Mouse (Mus musculus): ENCODE measurements around the gene Ensa.
"Not testable (repeated sequence)": the region's sequence is repeated elsewhere in the genome, so short reads cannot be mapped to it uniquely, and the experiment has no call there.

The Ensa gene

GRCm38 (mm10) chr3:95663969-95664608 lies 39.3 kb downstream of the Ensa start:
- DNase-seq: no peak

- DNase-seq: no peak
Measured at GRCm38 (mm10) chr3:95664940-95665352, 40.2 kb downstream of the Ensa start.

- peak; percentile 75 for DNase-seq
Measured at GRCm38 (mm10) chr3:95666124-95666844, 41.5 kb downstream of the Ensa start.

- no peak for DNase-seq
Measured at GRCm38 (mm10) chr3:95667521-95667920, 42.7 kb downstream of the Ensa start.

GRCm38 (mm10) chr3:95668026-95668425 lies 43.2 kb downstream of the Ensa start:
- DNase-seq: peak; percentile 82

GRCm38 (mm10) chr3:95668589-95669308 lies 44.0 kb downstream of the Ensa start:
- no peak for DNase-seq

GRCm38 (mm10) chr3:95669309-95669665 lies 44.5 kb downstream of the Ensa start:
- DNase-seq: no peak

GRCm38 (mm10) chr3:95670419-95670818 lies 45.6 kb downstream of the Ensa start:
- DNase-seq: not testable (repeated sequence)

- no peak for DNase-seq
Measured at GRCm38 (mm10) chr3:95671201-95671600, 46.4 kb downstream of the Ensa start.

- DNase-seq: peak; percentile 43
Measured at GRCm38 (mm10) chr3:95672461-95672860, 47.7 kb downstream of the Ensa start.

- no peak for DNase-seq
Measured at GRCm38 (mm10) chr3:95672861-95673706, 48.3 kb downstream of the Ensa start.

- peak; percentile 38 for DNase-seq
Measured at GRCm38 (mm10) chr3:95673707-95674211, 49.0 kb downstream of the Ensa start.

GRCm38 (mm10) chr3:95674236-95674635 lies 49.4 kb downstream of the Ensa start:
- DNase-seq: peak; percentile 87

- peak; percentile 61 for DNase-seq
Measured at GRCm38 (mm10) chr3:95674812-95675211, 50.0 kb downstream of the Ensa start.

- peak; percentile 90 for DNase-seq
Measured at GRCm38 (mm10) chr3:95675301-95676092, 50.7 kb downstream of the Ensa start.

- peak; percentile 81 for DNase-seq
Measured at GRCm38 (mm10) chr3:95676745-95677419, 52.1 kb downstream of the Ensa start.

- no peak for DNase-seq
Measured at GRCm38 (mm10) chr3:95677420-95678090, 52.8 kb downstream of the Ensa start.

- DNase-seq: no peak
Measured at GRCm38 (mm10) chr3:95679551-95679950, 54.8 kb downstream of the Ensa start.

- no peak for DNase-seq
Measured at GRCm38 (mm10) chr3:95680673-95681072, 55.9 kb downstream of the Ensa start.

- no peak for DNase-seq
Measured at GRCm38 (mm10) chr3:95681365-95681764, 56.6 kb downstream of the Ensa start.

All from kidney, postnatal 14 days (tissue).